Mouse (Mus musculus): ENCODE data around the gene Ccdc22.

- TF ChIP-seq CTCF (IDR thresholded peaks at IDR 0.05; ENCODE audit: low read depth) (no peak), EP300 (IDR thresholded peaks at IDR 0.05; ENCODE audit: low read depth) (no peak)
Measured at GRCm38 (mm10) chrX:7571565-7572136, 33.7 kb downstream of the Ccdc22 start.
